Mouse (Mus musculus) megakaryocyte progenitor cell, adult 5-6 weeks (primary cell): ENCODE data around the gene Atp5h. TPM values are rescaled to one million over a fixed set of nuclear protein-coding genes. Genes with fewer than 3 reads are reported as not detected.
"Not testable (repeated sequence)": the region's sequence is repeated elsewhere in the genome, so short reads cannot be mapped to it uniquely, and the experiment has no call there.

Experiments
- ATAC-seq: replicated peaks from 2 replicates; pipeline ENCODE4 v1.8.0; 2016; ENCODE audit warnings: mild to moderate bottlenecking, moderate TSS enrichment, inconsistent platforms; ENCODE audit not compliant: poor library complexity
- total RNA-seq, 2 experiments: library from RNA; stranded (forward) in 1 of 2; stranded (reverse) in 1 of 2; fragments of 157-497, 149-512 nt in 1 of 2; fragments of 200-1000 nt in 1 of 2; gene quantifications; 2 replicates each; pipeline versions ENCODE4 v1.2.3 to v1.2.4; 2015 to 2017

Gene Atp5h
- total RNA-seq, 2 experiments from 2014 or later, result 703 to 871 TPM

GRCm38 (mm10) chr11:115400630-115401391 lies 19.0 kb downstream of the Atp5h start:
- ATAC-seq, result no peak

- no peak for ATAC-seq
Measured at GRCm38 (mm10) chr11:115400126-115400525, 19.6 kb downstream of the Atp5h start.

- ATAC-seq, result peak; percentile 71
Measured at GRCm38 (mm10) chr11:115398085-115398484, 21.7 kb downstream of the Atp5h start.

- no peak for ATAC-seq
Measured at GRCm38 (mm10) chr11:115393721-115394325, 25.9 kb downstream of the Atp5h start.

GRCm38 (mm10) chr11:115391358-115391757 lies 28.4 kb downstream of the Atp5h start:
- no peak for ATAC-seq

GRCm38 (mm10) chr11:115386859-115387258 lies 32.9 kb downstream of the Atp5h start:
- not testable (repeated sequence) for ATAC-seq

- no peak for ATAC-seq
Measured at GRCm38 (mm10) chr11:115384587-115384986, 35.2 kb downstream of the Atp5h start.

GRCm38 (mm10) chr11:115383701-115384474 lies 35.9 kb downstream of the Atp5h start:
- no peak for ATAC-seq

- ATAC-seq, result no peak
Measured at GRCm38 (mm10) chr11:115382891-115383290, 36.9 kb downstream of the Atp5h start.

GRCm38 (mm10) chr11:115381743-115382539 lies 37.8 kb downstream of the Atp5h start, which contains the start of gene Cdr2l:
Gene Cdr2l, plus strand, starts transcription at chr11:115381916.
- peak; percentile 37; the same call in 1 of the 2 replicates for ATAC-seq

GRCm38 (mm10) chr11:115381276-115381675 lies 38.5 kb downstream of the Atp5h start:
- no peak for ATAC-seq

GRCm38 (mm10) chr11:115377854-115378253 lies 41.9 kb downstream of the Atp5h start:
- no peak for ATAC-seq

- ATAC-seq, result no peak
Measured at GRCm38 (mm10) chr11:115377254-115377653, 42.5 kb downstream of the Atp5h start.

GRCm38 (mm10) chr11:115376722-115377121 lies 43.0 kb downstream of the Atp5h start:
- ATAC-seq, result peak; percentile 26; the same call in 1 of the 2 replicates

GRCm38 (mm10) chr11:115374695-115375425 lies 44.9 kb downstream of the Atp5h start:
- ATAC-seq, result no peak

GRCm38 (mm10) chr11:115373805-115374694 lies 45.7 kb downstream of the Atp5h start:
- ATAC-seq, result peak; percentile 59

- ATAC-seq, result no peak
Measured at GRCm38 (mm10) chr11:115372737-115373136, 47.0 kb downstream of the Atp5h start.

- no peak for ATAC-seq
Measured at GRCm38 (mm10) chr11:115372015-115372414, 47.7 kb downstream of the Atp5h start.

GRCm38 (mm10) chr11:115371354-115371753 lies 48.4 kb downstream of the Atp5h start:
- no peak for ATAC-seq
